Comparison of ENCODE assay signal across 10 mouse cellular contexts in the genomic region with DNA sequence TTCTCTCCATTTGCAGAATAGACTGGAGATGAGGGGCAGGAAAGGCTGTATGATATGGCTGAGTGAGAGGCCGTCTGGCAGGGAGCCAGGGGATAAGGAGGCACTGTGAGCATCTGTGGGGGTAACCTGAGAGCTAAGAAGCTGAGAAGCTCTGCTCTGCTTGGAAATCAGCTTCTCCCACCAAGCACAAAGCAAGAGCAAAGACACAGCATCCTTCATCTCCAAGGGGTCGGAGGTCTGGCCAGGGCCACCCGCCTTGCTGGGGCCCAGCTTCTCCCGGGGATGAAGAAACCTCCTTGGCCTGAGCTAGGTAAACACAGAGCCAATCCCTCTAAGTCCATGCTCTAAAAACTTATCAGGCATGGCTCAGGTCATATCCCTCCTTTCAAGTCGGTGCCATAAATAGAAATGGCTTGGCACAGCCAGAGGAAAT. TPM values are rescaled to one million over a fixed set of nuclear protein-coding genes. Genes with fewer than 3 reads are reported as not detected.
DNase-seq lines count a peak whose midpoint lies in the region; ATAC-seq and TF ChIP-seq lines count a peak whose summit lies in the region.
"Had no signal": no experiment of that assay in that cellular context is flagged by ENCODE, and none has a peak within 500 bp of the region (broad histone marks: within the 10 kb centered on the region; RNA-seq: fewer than 3 reads in every experiment).

No protein-coding gene starts in this region.

- no peaks in the 10 kb centered on the region for H3K27me3 ChIP-seq in kidney, embryonic 16.5 days (ENCODE audit: insufficient read depth, low read length)
- H3K27me3 ChIP-seq in lung, postnatal 0 days (replicated peaks; ENCODE audit: insufficient read depth, low read length) = no peaks in the 10 kb centered on the region
- H3K27me3 ChIP-seq: forebrain, embryonic 12.5 days; neural tube, embryonic 13.5 days had no signal

- H3K9ac ChIP-seq in kidney, embryonic 16.5 days (replicated peaks; ENCODE audit: low read length) = no peak overlapping the region
- no peak overlapping the region for H3K9ac ChIP-seq in lung, postnatal 0 days (replicated peaks; ENCODE audit: low read depth)
- H3K9ac ChIP-seq: forebrain, embryonic 12.5 days; neural tube, embryonic 13.5 days had no signal

- H3K4me2 ChIP-seq in kidney, embryonic 16.5 days (replicated peaks; ENCODE audit: low read depth, low read length) = peak overlapping the region; percentile 27; the same call in 1 of the 2 replicates
- no peak overlapping the region for H3K4me2 ChIP-seq in lung, postnatal 0 days (replicated peaks; ENCODE audit: low read depth, low read length)
- H3K4me2 ChIP-seq: forebrain, embryonic 12.5 days; neural tube, embryonic 13.5 days had no signal

- H3K4me1 ChIP-seq in kidney, embryonic 16.5 days (ENCODE audit: insufficient read depth, low read length) = peaks cover 44% of the 10 kb centered on the region
- H3K4me1 ChIP-seq in lung, postnatal 0 days (ENCODE audit: insufficient read depth, low read depth, low read length) = peaks cover 21% of the 10 kb centered on the region; the same call in 1 of the 2 replicates
- H3K4me1 ChIP-seq: neural tube, embryonic 13.5 days had no signal

- DNase-seq in kidney, adult 9 months = no peak
- peak; percentile 38 for DNase-seq in embryo, embryonic 10.5 days (ENCODE audit: low spot score)
- DNase-seq in heart, adult 9 months (ENCODE audit: low spot score in 2 of 2) = peak; percentile 16 to 19
- peak; percentile 38 for DNase-seq in lung, postnatal 0 days (ENCODE audit: low spot score)
- DNase-seq in layer of hippocampus, adult 11-12 months (ENCODE audit: low spot score) = no peak
- no peak for DNase-seq in spleen, postnatal 36 days (ENCODE audit: low spot score in 2 of 2)

- no peaks in the 10 kb centered on the region for H3K36me3 ChIP-seq in kidney, embryonic 16.5 days (ENCODE audit: insufficient read depth, low read length)
- H3K36me3 ChIP-seq in lung, postnatal 0 days (ENCODE audit: insufficient read depth, low read length) = no peaks in the 10 kb centered on the region
- H3K36me3 ChIP-seq: forebrain, embryonic 12.5 days; neural tube, embryonic 13.5 days had no signal

- H3K9me3 ChIP-seq in kidney, embryonic 16.5 days (ENCODE audit: low read length) = peaks cover 5% of the 10 kb centered on the region; the same call in 1 of the 2 replicates
- no peaks in the 10 kb centered on the region for H3K9me3 ChIP-seq in lung, postnatal 0 days (ENCODE audit: low read length)
- H3K9me3 ChIP-seq: forebrain, embryonic 12.5 days had no signal

- H3K4me3 ChIP-seq in kidney, embryonic 16.5 days (ENCODE audit: low read length) = no peak overlapping the region
- H3K4me3 ChIP-seq in lung, postnatal 0 days (ENCODE audit: low read depth, low read length) = no peak overlapping the region
- H3K4me3 ChIP-seq: forebrain, embryonic 12.5 days; neural tube, embryonic 13.5 days had no signal

- ATAC-seq in kidney, embryonic 16.5 days (ENCODE audit: low FRiP score, low TSS enrichment) = peak; percentile 26; the same call in 1 of the 2 replicates
- ATAC-seq in lung, postnatal 0 days = no peak

- no peak for TF ChIP-seq EP300 in lung, postnatal 0 days (IDR thresholded peaks at IDR 0.05)

- TF ChIP-seq CTCF in lung, postnatal 0 days (IDR thresholded peaks at IDR 0.05) = no peak

- WGBS in kidney, embryonic 16.5 days = 20% methylated on average over 5 of the region's 5 CpGs
- 19% methylated on average over 5 of the region's 5 CpGs for WGBS in lung, postnatal 0 days

- peak overlapping the region; percentile 61; the same call in 1 of the 2 replicates for H3K27ac ChIP-seq in kidney, embryonic 16.5 days (ENCODE audit: low read length)
- H3K27ac ChIP-seq in lung, postnatal 0 days (ENCODE audit: low read length) = peak overlapping the region; percentile 33; the same call in 1 of the 2 replicates
- H3K27ac ChIP-seq: forebrain, embryonic 12.5 days; neural tube, embryonic 13.5 days had no signal

RNA-seq across cellular contexts. Expression of gene Ankdd1b, which starts 36.1 kb away (rescaled TPM):
- polyA plus RNA-seq in kidney, embryonic 16.5 days (2015; fragmentation: Nextera tagmentation; extraction: Ambion mirVana) = 0.13 TPM in 1 of 2 replicates, not detected in the other
- 0.19 and 0.24 TPM in 2 replicates for polyA plus RNA-seq in lung, postnatal 0 days (2015; fragmentation: Nextera tagmentation; extraction: Ambion mirVana)
- polyA plus RNA-seq: forebrain, embryonic 12.5 days; liver, embryonic 16.5 days; neural tube, embryonic 13.5 days had no signal

RNA-seq across cellular contexts. Expression of gene Poc5, which starts 46.8 kb away (rescaled TPM):
- 14.5 and 14.8 TPM in 2 replicates for polyA plus RNA-seq in kidney, embryonic 16.5 days (2015; fragmentation: Nextera tagmentation; extraction: Ambion mirVana)
- 9.2 and 13.4 TPM in 2 replicates for polyA plus RNA-seq in lung, postnatal 0 days (2015; fragmentation: Nextera tagmentation; extraction: Ambion mirVana)

RNA-seq across cellular contexts. Expression of gene Gm17622, which starts 55.6 kb away (rescaled TPM):
- not detected in 2 replicates for polyA plus RNA-seq in kidney, embryonic 16.5 days (2015; fragmentation: Nextera tagmentation; extraction: Ambion mirVana)
- polyA plus RNA-seq in lung, postnatal 0 days (2015; fragmentation: Nextera tagmentation; extraction: Ambion mirVana) = not detected in 2 replicates
- polyA plus RNA-seq: forebrain, embryonic 12.5 days; liver, embryonic 16.5 days; neural tube, embryonic 13.5 days had no signal

Comparison
In these comparisons a context has a peak if more than half of its experiments do, and no peak if none do; other contexts are left out.
1. DNase-seq: peak in embryo, embryonic 10.5 days (single experiment), heart, adult 9 months (2 of 2) and lung, postnatal 0 days (single experiment); none in kidney, adult 9 months (single experiment), layer of hippocampus, adult 11-12 months (single experiment) and spleen, postnatal 36 days (0 of 2).